Mouse (Mus musculus) neural tube, embryonic 13.5 days (tissue): ENCODE measurements at regions not wholly inside any gene's neighbourhood (a gene's known extent, or its start where the extent isn't known, plus 50 kb on each side); places are given as distances from the start of the nearest gene placed in this dataset.

ENCODE experiments used
- ATAC-seq: fragments of 200-750 bp; cut with Nextera tagmentation; 2 replicates; pipeline ENCODE4 v1.8.0; 2017; ENCODE audit warnings: low read depth, mild to moderate bottlenecking, moderate TSS enrichment, moderate library complexity
- H3K27ac ChIP-seq: fragments of 300-500 bp; sonication (generic); replicated peaks from 2 replicates; pipeline ENCODE4 v1.5.1; 2015; ENCODE audit warnings: moderate library complexity, mild to moderate bottlenecking, inconsistent platforms
- H3K27me3 ChIP-seq: fragments of 300-500 bp; sonication (generic); 2 replicates; pipeline ENCODE4 v1.6.1; 2015; ENCODE audit warnings: mild to moderate bottlenecking, inconsistent platforms
- H3K36me3 ChIP-seq: fragments of 300-500 bp; sonication (generic); 2 replicates; pipeline ENCODE4 v1.6.1; 2015; ENCODE audit warnings: mild to moderate bottlenecking, inconsistent platforms
- H3K4me1 ChIP-seq: fragments of 300-500 bp; sonication (generic); replicated peaks from 2 replicates; pipeline ENCODE4 v1.6.1; 2015; ENCODE audit warnings: inconsistent platforms
- H3K4me2 ChIP-seq: fragments of 300-500 bp; sonication (generic); 2 replicates; pipeline ENCODE4 v1.6.1; 2015; ENCODE audit warnings: inconsistent platforms, mild to moderate bottlenecking, moderate library complexity
- H3K4me3 ChIP-seq: fragments of 300-500 bp; sonication (generic); 2 replicates; pipeline ENCODE4 v1.5.1; 2015; ENCODE audit warnings: mild to moderate bottlenecking, inconsistent platforms
- H3K9ac ChIP-seq: fragments of 300-500 bp; sonication (generic); 2 replicates; pipeline ENCODE4 v1.6.1; 2015; ENCODE audit warnings: moderate library complexity, mild to moderate bottlenecking, inconsistent platforms
- H3K9me3 ChIP-seq: fragments of 300-500 bp; sonication (generic); 2 replicates; pipeline ENCODE4 v1.6.1; 2016; ENCODE audit warnings: inconsistent platforms
- WGBS: fragments of 180-500 bp; shearing (Covaris S2); methylation state at CpG from one replicate; pipeline ENCODE4 v1.1.7; 2015; 5-methylcytosine and 5-hydroxymethylcytosine counted together

DNA sequence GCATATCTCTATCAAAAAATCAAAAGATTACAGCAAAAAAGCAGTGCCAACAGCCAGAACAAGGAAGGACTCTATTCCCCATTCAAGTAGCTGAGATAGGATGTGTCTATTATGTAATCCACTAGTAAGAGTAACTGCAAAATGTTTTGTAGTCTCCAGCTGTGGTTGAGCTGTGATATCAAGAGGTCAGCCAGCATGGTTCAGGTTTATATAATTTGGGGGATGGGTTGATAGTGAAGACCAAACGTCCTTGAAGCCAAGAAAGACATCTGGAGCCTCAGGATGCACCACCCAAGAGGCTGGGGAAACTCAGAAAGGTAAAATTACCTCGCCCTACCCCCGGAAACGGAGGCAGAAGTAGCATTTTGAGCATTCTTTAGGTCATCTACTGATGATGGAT is 158.3 kb upstream of the Plxnc1 start:
- Histone ChIP-seq H3K9me3 (no peaks in the 10 kb centered on the region), H3K36me3 (no peaks in the 10 kb centered on the region), H3K9ac (no peak overlapping the region), H3K27me3 (no peaks in the 10 kb centered on the region), H3K4me3 (no peak overlapping the region), H3K27ac (no peak overlapping the region), H3K4me1 (peaks cover 8% of the 10 kb centered on the region; the same call in 1 of the 2 replicates), H3K4me2 (no peak overlapping the region)
- 83% methylated on average over 4 of the region's 4 CpGs for WGBS
- ATAC-seq, result no peak

DNA sequence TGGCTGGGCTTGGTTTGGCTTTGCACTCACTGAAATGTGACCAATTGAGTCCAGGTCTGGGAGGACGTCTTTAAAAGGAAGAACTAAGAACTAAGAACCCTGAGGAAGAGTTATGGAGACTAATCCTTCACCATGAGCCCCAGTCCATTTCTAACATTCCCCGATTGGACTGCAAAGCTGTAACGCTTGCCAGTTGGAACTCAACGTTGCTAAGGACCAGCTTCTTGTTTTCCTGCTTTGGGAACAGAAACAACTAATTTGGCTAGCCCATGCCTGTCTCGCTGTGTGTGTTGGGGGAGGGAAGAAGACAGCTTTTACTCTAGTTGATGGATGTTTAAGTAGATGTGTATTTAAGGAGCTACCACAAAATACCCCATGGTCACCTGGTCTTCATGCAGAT is 155.3 kb upstream of the Plxnc1 start:
- no peaks in the 10 kb centered on the region for H3K27me3 ChIP-seq
- no peaks in the 10 kb centered on the region for H3K36me3 ChIP-seq
- no peaks in the 10 kb centered on the region for H3K9me3 ChIP-seq
- H3K4me3 ChIP-seq, result no peak overlapping the region
- no peaks in the 10 kb centered on the region for H3K4me1 ChIP-seq
- no peak overlapping the region for H3K27ac ChIP-seq
- ATAC-seq, result no peak
- no peak overlapping the region for H3K9ac ChIP-seq
- H3K4me2 ChIP-seq, result no peak overlapping the region
- WGBS, result 86% methylated on average over 5 of the region's 5 CpGs

DNA sequence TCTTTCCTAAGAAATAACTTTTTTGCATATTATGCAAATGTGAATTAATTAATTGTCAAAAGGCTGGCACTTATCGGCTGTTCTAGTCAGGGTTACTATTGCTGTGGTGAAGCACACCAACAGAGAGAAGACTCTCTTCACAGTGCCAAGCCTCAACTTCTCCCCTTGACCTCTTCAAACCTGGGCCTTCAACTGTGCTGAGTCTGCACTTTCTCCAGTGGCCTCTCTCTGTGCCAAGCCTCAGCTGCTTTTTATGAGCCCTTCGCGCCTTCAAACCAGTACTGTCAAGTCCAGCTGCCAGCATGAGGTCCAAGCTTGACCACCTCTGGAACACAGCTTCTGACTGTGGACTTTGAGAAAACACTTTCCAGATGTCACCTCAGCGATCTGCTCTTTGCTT is 151.2 kb upstream of the Plxnc1 start:
- Histone ChIP-seq H3K27me3 (no peaks in the 10 kb centered on the region), H3K4me1 (0 out of 2 replicates have a peak, but pooled peaks cover 6% of the 10 kb centered on the region), H3K9ac (no peak overlapping the region), H3K4me3 (no peak overlapping the region), H3K27ac (no peak overlapping the region), H3K9me3 (no peaks in the 10 kb centered on the region), H3K4me2 (no peak overlapping the region), H3K36me3 (no peaks in the 10 kb centered on the region)
- ATAC-seq, result no peak
- 83% methylated on average over 4 of the region's 4 CpGs for WGBS

DNA sequence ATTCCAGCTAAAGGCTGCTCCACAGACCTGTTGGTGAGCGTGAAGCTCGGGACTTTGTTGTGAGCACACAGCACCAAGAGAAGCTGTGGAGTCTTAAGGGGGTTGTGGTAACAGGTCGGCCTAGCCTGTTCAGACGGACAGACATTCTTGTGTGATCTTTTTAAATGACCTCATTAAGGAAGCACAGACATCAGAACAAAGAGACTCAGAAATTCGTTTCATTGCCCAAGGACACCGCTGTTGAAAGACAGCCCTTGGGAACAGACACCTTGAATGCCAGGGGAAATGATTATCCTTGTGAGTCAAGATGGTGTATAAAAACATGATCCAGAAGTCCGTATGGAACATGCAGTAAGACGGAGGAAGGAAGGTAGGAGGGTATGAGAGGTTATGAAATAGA is 150.1 kb upstream of the Plxnc1 start:
- WGBS, result 70% methylated on average over 8 of the region's 8 CpGs
- no peak for ATAC-seq
- Histone ChIP-seq H3K9ac (no peak overlapping the region), H3K27ac (no peak overlapping the region), H3K4me2 (no peak overlapping the region), H3K9me3 (no peaks in the 10 kb centered on the region), H3K4me3 (no peak overlapping the region), H3K27me3 (no peaks in the 10 kb centered on the region), H3K36me3 (no peaks in the 10 kb centered on the region), H3K4me1 (0 out of 2 replicates have a peak, but pooled peaks cover 6% of the 10 kb centered on the region)

DNA sequence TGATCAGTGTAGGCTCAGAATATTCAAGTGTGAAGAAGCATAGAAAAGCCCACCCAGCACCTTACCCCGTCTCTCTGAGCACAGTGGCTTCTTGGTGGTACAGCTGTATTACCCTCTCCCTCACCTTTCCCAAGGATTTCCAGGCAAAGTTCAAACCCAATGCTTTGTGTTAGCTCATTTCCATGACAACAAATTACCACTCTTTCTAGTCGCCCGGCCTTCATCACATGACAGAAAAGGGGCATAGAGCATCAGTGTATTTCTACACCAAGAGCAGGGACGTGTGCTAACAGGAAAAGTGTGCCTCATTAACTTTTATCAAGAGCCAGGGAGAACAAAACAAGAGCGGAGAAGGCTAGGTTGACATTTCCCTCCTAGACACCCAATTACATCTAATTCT is 148.6 kb upstream of the Plxnc1 start:
- 23% methylated on average over 5 of the region's 5 CpGs for WGBS
- Histone ChIP-seq H3K4me1 (peaks cover 8% of the 10 kb centered on the region), H3K4me3 (no peak overlapping the region), H3K27ac (no peak overlapping the region), H3K9ac (no peak overlapping the region), H3K36me3 (no peaks in the 10 kb centered on the region), H3K9me3 (no peaks in the 10 kb centered on the region), H3K4me2 (no peak overlapping the region), H3K27me3 (peaks cover 9% of the 10 kb centered on the region)
- no peak for ATAC-seq

DNA sequence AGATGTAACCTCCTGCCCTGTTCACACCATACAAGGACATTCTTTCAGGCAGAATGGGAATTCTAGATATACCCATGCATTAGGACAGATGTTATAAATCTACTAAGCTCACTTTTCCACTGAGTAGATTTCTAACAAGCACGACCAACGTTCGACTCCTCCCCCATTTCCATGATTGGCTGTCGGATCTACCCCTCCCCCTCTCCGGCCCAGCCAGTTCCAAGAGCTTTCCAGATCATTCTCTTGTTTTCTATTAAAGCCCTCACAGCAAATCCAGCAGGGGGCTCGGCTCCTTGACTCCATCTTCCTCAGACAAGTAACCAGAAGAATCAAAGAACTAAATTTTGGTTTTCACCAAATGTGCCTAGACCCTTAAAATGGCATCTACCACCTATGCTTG is 146.5 kb upstream of the Plxnc1 start:
- no peaks in the 10 kb centered on the region for H3K9me3 ChIP-seq
- 59% methylated on average over 6 of the region's 6 CpGs for WGBS
- no peak overlapping the region for H3K4me2 ChIP-seq
- H3K9ac ChIP-seq, result no peak overlapping the region
- peaks cover 9% of the 10 kb centered on the region for H3K27me3 ChIP-seq
- peaks cover 14% of the 10 kb centered on the region for H3K4me1 ChIP-seq
- no peaks in the 10 kb centered on the region for H3K36me3 ChIP-seq
- peak overlapping the region; percentile 61 for H3K27ac ChIP-seq
- no peak for ATAC-seq
- no peak overlapping the region for H3K4me3 ChIP-seq

DNA sequence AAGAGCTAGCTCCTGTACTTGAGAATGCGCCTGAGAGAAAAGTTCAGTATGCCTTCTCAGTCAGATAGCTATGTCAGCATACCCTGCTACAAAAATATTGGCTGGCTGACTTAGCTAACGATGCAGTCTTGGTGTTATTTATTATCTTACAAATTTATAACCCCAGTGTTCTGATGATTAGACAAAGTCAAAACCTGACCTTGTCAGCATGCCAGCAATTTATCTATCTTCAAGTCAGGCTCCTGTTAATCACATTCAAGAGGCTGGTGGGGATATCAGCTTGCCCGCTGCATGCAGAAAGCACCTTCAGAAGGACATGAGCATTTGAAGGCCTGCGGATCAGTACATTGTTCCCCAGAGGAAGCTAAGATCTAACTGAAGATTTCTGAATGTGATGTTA is 146.0 kb upstream of the Plxnc1 start:
- no peaks in the 10 kb centered on the region for H3K9me3 ChIP-seq
- peaks cover 9% of the 10 kb centered on the region for H3K27me3 ChIP-seq
- no peak for ATAC-seq
- 66% methylated on average over 4 of the region's 4 CpGs for WGBS
- H3K36me3 ChIP-seq, result no peaks in the 10 kb centered on the region
- H3K9ac ChIP-seq, result no peak overlapping the region
- peak overlapping the region; percentile 61 for H3K27ac ChIP-seq
- no peak overlapping the region for H3K4me3 ChIP-seq
- H3K4me1 ChIP-seq, result peaks cover 14% of the 10 kb centered on the region
- H3K4me2 ChIP-seq, result no peak overlapping the region

DNA sequence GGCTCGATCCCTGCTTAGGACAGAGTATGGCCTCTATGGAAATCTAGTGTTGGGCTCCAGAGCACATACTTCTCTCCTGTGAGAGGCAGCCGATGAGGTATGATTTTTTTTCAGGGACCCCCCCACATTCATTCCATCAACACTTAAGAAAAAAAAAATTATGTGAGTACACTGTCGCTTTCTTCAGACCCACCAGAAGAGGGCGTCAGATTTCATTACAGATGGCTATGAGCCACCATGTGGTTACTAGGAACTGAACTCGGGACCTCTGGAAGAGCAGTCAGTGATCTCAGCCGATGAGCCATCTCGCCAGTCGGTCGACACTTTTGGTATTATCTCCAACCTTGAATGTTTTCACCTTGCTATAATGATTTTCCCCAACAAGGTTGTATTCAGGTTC is 145.4 kb upstream of the Plxnc1 start:
- peaks cover 14% of the 10 kb centered on the region for H3K4me1 ChIP-seq
- H3K4me2 ChIP-seq, result no peak overlapping the region
- H3K9me3 ChIP-seq, result no peaks in the 10 kb centered on the region
- WGBS, result 87% methylated on average over 9 of the region's 9 CpGs
- H3K9ac ChIP-seq, result no peak overlapping the region
- H3K27ac ChIP-seq, result no peak overlapping the region
- H3K27me3 ChIP-seq, result peaks cover 9% of the 10 kb centered on the region
- no peak for ATAC-seq
- H3K36me3 ChIP-seq, result no peaks in the 10 kb centered on the region
- no peak overlapping the region for H3K4me3 ChIP-seq

DNA sequence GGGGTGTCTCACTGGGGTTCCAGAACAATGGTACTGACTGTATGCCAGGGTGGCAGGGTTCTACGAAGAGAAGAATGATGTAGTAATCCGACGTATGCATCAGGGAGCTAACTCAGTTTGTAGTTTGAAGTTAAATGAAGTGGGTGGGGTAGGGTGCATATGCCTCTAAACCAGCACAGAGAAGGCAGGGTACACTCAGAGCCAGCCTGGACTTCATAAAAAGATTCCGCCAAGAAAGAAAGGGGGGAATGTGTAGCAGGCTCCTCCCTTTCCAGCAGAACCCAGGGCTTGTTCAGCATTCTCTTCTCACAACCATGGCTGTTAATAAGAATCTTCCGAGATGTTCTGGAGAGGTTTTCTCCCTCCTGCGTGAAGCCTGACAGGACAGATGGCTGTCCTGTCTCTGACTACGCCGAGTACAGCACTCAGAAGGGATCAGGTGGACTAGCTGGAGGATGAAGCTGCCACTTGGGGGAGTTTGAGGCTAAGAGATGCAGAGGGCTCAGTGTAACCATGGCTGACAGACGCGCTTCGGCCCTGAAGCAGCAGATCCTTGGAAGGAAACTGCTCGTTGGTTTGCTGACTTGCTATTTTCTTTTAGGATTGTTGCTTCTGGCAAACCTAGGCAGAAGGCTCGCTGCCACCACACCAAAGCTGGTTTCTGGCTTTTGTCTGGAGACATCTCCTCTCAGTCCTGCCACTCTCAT is 143.4 kb upstream of the Plxnc1 start:
- Histone ChIP-seq H3K4me3 (no peak overlapping the region), H3K27me3 (peaks cover 9% of the 10 kb centered on the region), H3K4me2 (no peak overlapping the region), H3K4me1 (peaks cover 21% of the 10 kb centered on the region), H3K9me3 (no peaks in the 10 kb centered on the region), H3K9ac (0 out of 2 replicates have a peak overlapping the region, but pooled peaks have one; percentile 22), H3K27ac (no peak overlapping the region), H3K36me3 (no peaks in the 10 kb centered on the region)
- peak; percentile 86 for ATAC-seq
- whole genome bisulfite sequencing, result 40% methylated on average over 13 of the region's 13 CpGs

DNA sequence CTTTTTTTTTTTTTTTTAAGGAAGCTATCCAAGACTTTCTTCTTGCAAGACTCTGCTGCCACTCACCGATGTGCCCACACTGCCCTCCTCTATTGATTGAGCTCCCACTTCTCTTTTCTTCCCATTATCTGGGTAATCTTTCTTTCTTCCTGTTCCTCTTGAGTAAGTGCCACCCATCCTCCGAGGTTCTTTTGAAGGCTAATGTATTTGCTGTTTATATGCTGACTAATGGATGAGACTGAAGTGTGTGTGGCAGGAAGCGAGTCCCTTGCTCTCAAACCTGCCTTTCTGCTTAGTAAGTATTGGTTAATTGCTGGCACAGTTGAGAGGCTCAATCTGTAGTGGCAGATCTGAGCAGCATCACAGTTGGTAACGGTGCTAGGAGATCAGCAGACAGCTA is 142.1 kb upstream of the Plxnc1 start:
- H3K4me1 ChIP-seq, result peaks cover 21% of the 10 kb centered on the region
- peaks cover 9% of the 10 kb centered on the region for H3K27me3 ChIP-seq
- H3K4me2 ChIP-seq, result no peak overlapping the region
- no peaks in the 10 kb centered on the region for H3K9me3 ChIP-seq
- WGBS, result 58% methylated on average over 4 of the region's 4 CpGs
- no peak overlapping the region for H3K4me3 ChIP-seq
- ATAC-seq, result no peak
- H3K9ac ChIP-seq, result no peak overlapping the region
- H3K27ac ChIP-seq, result no peak overlapping the region
- H3K36me3 ChIP-seq, result no peaks in the 10 kb centered on the region

DNA sequence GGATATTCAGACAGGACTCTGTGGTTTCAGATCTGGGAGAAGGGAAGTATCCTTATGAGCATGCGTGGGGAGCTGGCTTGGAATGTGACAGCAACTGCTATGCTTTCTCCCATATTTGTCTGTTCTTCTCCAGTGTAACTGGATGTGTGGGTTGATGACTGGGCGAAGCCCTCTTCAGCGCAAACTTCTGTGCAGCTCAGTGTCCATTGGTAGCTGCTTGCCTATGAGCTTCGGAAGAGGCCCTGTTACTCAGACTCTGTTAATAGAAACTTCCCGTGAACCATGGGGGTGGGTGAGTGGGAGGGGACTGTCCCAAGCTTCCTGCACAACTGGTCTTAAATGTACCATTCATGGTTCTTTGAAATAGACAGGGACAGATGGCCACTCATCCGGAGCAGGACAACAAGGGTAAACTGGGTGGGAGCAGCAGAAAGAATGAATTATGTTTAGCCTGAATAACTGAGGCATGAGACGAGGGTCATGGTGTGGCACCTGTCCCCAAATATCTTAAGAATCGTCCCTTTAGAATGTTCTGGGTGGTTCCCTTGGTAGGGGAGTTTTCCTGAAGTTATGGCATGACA is 141.1 kb upstream of the Plxnc1 start:
- no peak for ATAC-seq
- Histone ChIP-seq H3K4me2 (no peak overlapping the region), H3K9ac (no peak overlapping the region), H3K4me1 (peaks cover 21% of the 10 kb centered on the region), H3K9me3 (no peaks in the 10 kb centered on the region), H3K36me3 (no peaks in the 10 kb centered on the region), H3K27me3 (peaks cover 9% of the 10 kb centered on the region), H3K27ac (no peak overlapping the region), H3K4me3 (no peak overlapping the region)
- WGBS, result 73% methylated on average over 8 of the region's 8 CpGs

DNA sequence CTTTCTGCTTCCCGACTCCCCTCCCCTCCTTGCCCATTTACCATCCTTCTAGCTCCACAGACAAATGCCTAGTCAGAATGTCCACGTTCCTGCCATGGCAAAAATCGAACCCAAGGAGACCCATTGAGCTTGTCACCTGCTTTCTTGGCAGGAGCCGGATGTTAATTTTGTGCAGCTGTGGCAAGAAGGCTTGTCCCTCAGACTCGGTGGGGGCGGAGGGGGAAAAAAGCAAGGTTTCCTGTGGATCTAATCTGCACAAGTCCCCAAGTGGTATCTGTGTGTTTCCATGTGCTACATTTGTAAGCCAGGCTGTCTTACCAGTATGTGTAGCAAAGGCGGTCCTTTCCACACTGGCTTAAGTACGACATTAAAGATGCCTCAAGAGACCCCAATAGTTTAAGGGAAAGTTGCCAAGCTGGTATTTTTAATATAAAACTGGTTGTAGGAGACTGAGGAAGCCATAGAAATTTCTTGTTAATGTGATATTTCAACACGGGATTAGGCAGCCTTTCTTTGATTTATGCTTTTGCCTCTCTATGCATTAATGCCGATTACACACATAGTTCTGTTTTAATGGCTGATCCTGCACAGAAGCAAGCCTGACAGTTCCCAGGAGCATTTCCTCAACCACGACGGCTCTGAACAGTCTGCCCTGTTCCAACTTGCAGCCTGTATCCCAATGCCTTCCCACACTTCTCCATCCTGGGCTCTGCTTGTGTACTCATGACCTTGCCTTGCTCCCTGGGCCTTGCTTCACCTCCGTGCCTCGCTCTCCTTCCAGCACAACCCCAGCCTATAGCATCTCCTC is 138.9 kb upstream of the Plxnc1 start:
- no peak for ATAC-seq
- Histone ChIP-seq H3K27me3 (no peaks in the 10 kb centered on the region), H3K9me3 (no peaks in the 10 kb centered on the region), H3K4me3 (no peak overlapping the region), H3K9ac (no peak overlapping the region), H3K36me3 (no peaks in the 10 kb centered on the region), H3K4me1 (peaks cover 21% of the 10 kb centered on the region), H3K4me2 (no peak overlapping the region), H3K27ac (no peak overlapping the region)
- 53% methylated on average over 14 of the region's 14 CpGs for WGBS
